Mouse (Mus musculus): ENCODE measurements around the gene Slc26a11.

The Slc26a11 gene

DNA sequence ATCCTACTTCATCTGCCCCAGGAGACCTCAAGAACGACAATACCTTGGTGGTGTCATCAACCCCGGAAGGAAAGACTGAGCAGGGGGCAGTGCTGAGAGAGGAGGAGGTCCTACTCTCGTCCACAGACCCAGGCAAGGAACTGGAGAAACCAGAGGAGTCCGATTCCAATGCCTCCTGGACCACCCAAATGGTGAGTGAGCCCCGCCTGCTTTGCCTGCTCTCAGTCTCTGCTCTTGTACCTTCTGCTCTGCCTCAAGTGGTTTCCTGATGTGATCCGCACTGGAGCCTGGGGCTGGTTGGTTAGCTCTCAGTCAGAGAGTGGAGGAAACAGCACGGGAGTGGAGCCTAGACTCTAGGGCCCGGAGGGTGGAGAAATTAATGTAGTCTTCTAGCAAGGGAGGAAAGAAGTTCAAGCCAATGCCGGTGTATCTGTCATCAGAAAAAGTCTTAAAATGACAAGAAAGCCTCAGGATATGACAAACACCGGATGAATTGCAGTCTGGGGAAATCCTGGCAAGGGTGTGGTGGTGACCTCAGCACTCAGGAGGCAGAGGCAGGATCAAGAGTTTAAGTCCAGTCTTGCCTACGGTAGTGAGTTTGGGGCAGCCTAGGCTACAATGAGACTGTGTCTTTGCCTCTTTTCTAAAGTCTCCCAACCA, 47.3 kb downstream of the Slc26a11 start:
- DNase-seq: no peak

DNA sequence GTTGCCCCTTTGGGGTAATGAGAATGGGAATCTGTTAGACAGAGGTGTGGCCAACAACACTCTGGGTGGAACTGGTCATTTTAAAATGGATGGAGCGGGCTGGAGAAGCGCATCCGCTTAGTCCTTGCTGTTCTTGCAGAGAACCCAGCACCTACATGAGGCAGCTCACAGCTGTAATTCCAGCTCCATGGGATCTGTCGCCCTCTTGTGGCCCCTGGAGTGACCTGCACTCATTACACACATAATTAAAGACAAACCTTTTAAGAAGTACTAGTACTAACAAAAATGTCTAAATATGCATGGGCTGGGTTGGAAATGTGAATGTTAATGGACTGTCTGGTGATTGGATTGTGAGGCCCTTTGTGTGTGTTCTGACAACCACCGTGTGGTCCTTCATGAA, 49.3 kb downstream of the Slc26a11 start:
- no peak for DNase-seq

- no peak for DNase-seq
Observed at GRCm38 (mm10) chr11:119407381-119407780, 52.0 kb downstream of the Slc26a11 start.

- DNase-seq: no peak
Observed at GRCm38 (mm10) chr11:119407977-119408376, 52.6 kb downstream of the Slc26a11 start.

DNA sequence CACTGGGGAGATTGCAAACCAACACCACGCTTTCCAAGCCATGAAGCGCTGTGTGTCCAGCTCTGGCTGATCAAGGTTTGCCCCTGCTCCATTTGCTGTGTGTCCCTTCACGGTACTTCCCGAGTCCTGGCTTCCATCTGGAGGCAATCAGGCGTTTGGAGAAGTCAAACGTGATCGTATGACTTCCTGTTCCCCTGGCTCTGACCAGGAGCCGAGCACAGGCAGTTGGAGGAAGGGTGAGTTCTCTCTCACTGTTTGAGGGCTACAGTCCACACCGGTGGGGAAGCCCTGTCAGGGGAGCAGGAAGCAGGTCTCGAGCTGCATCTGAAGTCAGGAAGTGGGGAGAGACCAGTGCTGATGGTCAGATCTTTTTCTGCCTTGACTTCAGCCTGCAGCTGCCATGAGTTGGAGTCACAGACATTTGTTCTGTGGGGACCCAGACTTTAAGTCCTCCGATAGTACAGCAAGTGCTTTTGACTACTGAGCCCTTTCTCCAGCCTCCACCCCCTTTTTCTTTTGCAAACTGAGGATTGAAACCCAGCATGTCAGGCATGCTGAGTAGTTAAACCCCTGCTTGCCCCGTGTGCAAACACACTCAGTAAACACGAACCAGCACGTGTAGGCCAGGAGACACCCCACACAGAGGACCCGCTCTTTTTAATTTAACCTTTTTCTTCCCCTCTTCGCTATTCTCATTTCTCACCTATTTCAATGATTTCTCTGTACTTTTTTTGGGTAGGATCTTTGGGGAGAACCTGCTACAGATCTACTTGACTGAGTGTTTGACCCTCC, 64.2 kb downstream of the Slc26a11 start:
- DNase-seq: no peak

GRCm38 (mm10) chr11:119420426-119420825, 65.1 kb downstream of the Slc26a11 start:
- no peak for DNase-seq

DNA sequence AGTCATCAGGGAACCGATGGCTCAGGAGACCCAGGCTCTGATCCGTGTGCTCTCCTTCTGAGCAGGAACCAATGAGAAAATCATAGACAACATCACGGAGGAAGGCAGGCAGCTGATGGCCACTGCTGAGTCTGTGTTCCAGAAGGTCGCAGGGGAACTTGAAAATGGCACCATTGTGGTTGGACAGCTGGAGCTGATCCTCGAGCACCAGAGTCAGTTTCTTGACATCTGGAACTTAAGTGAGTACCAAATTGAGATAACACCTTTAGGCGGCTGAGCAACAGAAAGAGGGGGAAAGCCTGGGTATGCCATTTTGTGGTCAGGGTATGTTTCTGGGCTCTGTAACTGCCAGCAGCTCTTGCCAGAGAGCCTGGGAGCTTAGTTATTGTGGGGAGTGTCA, 72.1 kb downstream of the Slc26a11 start:
- no peak for DNase-seq

GRCm38 (mm10) chr11:119427986-119428385, 72.6 kb downstream of the Slc26a11 start:
- DNase-seq: no peak

DNA sequence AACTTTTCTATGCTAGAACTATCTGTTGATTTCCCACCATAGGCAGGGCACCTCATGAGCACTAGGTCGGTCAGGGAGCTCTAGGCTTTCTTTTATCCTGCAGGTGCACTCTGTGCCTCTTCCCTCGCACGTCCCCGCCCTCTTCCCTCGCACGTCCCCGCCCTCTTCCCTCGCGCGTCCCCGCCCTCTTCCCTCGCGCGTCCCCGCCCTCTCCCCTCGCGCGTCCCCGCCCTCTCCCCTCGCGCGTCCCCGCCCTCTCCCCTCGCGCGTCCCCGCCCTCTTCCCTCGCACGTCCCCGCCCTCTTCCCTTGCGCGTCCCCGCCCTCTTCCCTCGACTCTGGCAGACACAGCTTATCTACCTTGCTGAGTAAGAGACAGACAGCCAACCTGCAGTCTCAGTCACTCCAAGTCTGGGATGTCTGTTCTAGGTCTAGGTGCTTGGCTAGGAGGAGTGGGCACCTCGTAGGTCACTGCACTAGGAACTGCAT, 73.3 kb downstream of the Slc26a11 start:
- no peak for DNase-seq
